Mouse (Mus musculus) Patski (cell line): ENCODE results near the gene Tnks2. TPM values are rescaled to one million over a fixed set of nuclear protein-coding genes. Genes with fewer than 3 reads are reported as not detected.
"Not testable (repeated sequence)": the region's sequence is repeated elsewhere in the genome, so short reads cannot be mapped to it uniquely, and the experiment has no call there.

Experiments used
- ATAC-seq: fragments of 100-300 bp; one replicate; pipeline ENCODE4 v1.8.0; 2021
- CTCF ChIA-PET: fragments of 350-600 bp; sonication (Branson Sonifier 250); formaldehyde crosslinking; loops from one replicate; lab custom pipeline; 2022; ENCODE audit warnings: inconsistent platforms; lab: Charles Lee
- POLR2A ChIA-PET: fragments of 350-600 bp; sonication (Branson Sonifier 250); formaldehyde crosslinking; loops from one replicate; lab custom pipeline; 2022; ENCODE audit warnings: antibody characterized with exemption, inconsistent platforms; lab: Charles Lee
- DNase-seq: peaks from one replicate; pipeline ENCODE4 v3.0.0-alpha.2; 2011; ENCODE audit warnings: low read depth, low spot score
- H3K27me3 ChIP-seq: fragments of 371-371 bp; one replicate; pipeline ENCODE4 v1.5.1; 2021
- CTCF ChIP-seq: fragments of 100-300 bp; IDR thresholded peaks from one replicate; pipeline ENCODE4 v1.5.1; 2021
- in situ Hi-C: fragments of 300-500 bp; cut with MboI; formaldehyde crosslinking; loops from 3 replicates; pipeline ENCODE4 v1.11.1; 2018; ENCODE audit warnings: low pct_unique_long_range_greater_than_20kb, mixed read lengths
- polyA plus RNA-seq: library from polyadenylated mRNA; unstranded; gene quantifications from one replicate; pipeline ENCODE4 v1.2.3, GENCODE M21; 2021

Tnks2 gene
- polyA plus RNA-seq, 1 experiment from 2014 or later, result 117 TPM

DNA sequence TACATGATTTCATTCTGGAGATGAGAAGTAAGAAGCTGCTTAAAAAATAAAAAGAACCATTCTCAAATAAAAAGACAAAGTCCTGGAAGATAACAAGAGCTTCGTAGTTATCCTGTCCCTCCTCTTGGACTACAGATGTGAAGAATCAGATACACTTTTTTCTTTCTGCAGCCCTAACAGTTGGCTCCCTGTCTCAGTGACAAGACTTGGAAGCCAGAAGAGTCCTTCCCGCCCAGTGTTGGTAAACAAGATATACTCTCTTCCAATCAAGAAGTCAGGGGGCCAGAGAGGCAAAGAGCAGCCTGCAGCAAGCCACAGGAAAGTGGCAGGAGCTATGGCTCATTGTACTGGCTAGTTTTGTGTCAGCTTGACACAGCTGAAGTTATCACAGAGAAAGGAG is 27.2 kb upstream of the Tnks2 start:
- in situ Hi-C loops, result no loop called here
- no peak for TF ChIP-seq CTCF
- ATAC-seq (no peak), DNase-seq (no peak)
- POLR2A ChIA-PET, result interaction anchor here (0.5 kb wide), 1 partner anchor 133 kb away, joined by 3 read pairs; no protein-coding TSS in a partner anchor
- CTCF ChIA-PET, result no interaction called here
- peaks cover 17% of the 10 kb centered on the region for H3K27me3 ChIP-seq

DNA sequence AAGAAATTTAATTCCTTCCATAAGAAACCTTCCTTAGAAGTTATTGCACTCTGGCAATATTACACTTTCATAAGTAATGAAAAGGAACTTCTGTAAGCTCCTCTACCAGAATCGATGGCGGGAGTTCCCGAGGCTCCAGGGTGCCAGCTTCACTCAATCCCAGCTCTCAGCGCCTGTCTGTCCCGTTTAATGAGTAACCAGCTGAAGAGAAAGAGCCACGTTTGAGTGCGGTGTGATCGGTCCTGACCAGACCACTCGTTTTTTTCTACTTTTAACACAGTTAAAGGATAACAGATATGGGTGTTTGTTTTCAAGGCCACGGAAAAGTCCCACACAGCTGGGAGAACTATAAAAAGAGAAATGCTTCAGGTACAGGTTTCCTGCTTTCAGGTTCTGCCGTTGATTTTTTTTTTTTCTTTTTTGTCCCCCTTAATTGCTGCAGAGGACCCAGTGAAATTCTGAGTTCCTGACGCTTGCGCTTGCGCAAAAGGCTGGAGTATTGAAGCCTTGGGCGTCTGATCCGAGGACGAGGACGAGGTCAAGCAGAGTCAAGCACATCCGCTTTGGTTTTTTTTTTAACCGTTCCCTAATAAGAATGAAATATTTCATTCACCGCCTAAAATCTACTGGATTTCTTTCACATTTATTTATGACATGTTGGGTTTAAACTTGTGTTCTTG is 25.5 kb upstream of the Tnks2 start:
- in situ Hi-C loops, result no loop called here
- ChIA-PET POLR2A (no interaction called here), CTCF (no interaction called here)
- no peak for DNase-seq
- TF ChIP-seq CTCF, result no peak
- peaks cover 16% of the 10 kb centered on the region for H3K27me3 ChIP-seq
- peak; percentile 54 for ATAC-seq

DNA sequence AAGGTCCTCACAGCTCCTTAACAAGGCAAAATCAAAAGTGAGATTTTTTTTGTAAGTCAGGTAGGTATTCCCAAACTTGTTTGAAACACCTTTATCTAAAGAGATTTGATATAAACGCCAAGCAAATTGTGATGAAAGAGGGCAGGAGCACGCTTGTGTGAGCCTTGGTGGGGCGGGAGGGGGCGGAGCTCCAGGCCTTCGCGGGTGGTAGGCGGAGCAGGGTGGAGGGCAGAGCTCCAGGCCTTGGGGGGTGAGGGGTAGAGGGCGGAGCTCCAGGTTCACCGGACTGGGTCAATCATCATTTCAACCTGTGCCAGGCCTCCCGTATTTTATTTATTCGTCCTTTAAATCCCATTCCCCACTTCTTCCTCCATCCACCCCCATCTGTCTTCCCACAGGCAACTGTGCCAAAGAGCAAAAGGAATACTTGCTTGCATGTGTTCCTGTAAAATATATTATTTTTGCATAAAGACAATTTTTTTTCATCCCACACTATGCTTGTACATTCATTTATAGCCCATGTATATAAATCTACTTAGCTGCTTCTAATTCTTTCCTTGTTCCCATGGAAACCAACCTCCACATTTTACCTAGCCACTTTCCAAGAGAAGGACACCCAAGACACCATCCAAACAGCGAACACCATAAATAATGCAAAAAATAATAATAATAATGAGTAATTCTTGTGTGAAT is 24.4 kb upstream of the Tnks2 start:
- DNase-seq, result no peak
- POLR2A ChIA-PET, result no interaction called here
- no peak for TF ChIP-seq CTCF
- H3K27me3 ChIP-seq, result peaks cover 8% of the 10 kb centered on the region
- in situ Hi-C loops, result loop anchor here (10.0 kb wide), 2 partner anchors 205 to 455 kb away; no protein-coding TSS in a partner anchor
- CTCF ChIA-PET, result no interaction called here
- ATAC-seq, result no peak

DNA sequence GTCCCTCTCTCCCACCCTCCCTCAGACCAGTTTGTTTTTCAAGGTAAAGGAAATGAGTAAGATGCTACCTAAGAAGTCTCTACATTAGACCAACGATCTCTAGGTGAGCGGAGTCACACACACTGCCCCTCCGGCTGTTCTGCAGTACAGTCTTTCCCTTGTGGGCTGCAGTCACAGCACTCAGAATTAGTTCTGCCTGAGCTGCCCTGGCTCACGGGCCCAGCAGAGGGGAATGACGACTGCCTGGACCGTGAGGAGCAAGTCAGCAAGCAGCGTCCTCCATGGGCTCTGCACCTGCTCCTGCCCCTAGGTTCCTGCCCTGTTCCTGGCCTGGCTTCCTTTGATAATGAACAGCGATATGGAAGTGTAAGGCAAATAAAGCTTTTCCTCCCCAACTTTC is 22.0 kb upstream of the Tnks2 start:
- no peaks in the 10 kb centered on the region for H3K27me3 ChIP-seq
- ChIA-PET CTCF (interaction anchor here (1.5 kb wide), 1 partner anchor 107 kb away, joined by 6 read pairs; the partner anchor contains the start of gene Fgfbp3), POLR2A (no interaction called here)
- ATAC-seq, result no peak
- TF ChIP-seq CTCF, result no peak
- DNase-seq, result no peak
- in situ Hi-C loops, result loop anchor here (10.0 kb wide), 2 partner anchors 207 to 453 kb away; no protein-coding TSS in a partner anchor

DNA sequence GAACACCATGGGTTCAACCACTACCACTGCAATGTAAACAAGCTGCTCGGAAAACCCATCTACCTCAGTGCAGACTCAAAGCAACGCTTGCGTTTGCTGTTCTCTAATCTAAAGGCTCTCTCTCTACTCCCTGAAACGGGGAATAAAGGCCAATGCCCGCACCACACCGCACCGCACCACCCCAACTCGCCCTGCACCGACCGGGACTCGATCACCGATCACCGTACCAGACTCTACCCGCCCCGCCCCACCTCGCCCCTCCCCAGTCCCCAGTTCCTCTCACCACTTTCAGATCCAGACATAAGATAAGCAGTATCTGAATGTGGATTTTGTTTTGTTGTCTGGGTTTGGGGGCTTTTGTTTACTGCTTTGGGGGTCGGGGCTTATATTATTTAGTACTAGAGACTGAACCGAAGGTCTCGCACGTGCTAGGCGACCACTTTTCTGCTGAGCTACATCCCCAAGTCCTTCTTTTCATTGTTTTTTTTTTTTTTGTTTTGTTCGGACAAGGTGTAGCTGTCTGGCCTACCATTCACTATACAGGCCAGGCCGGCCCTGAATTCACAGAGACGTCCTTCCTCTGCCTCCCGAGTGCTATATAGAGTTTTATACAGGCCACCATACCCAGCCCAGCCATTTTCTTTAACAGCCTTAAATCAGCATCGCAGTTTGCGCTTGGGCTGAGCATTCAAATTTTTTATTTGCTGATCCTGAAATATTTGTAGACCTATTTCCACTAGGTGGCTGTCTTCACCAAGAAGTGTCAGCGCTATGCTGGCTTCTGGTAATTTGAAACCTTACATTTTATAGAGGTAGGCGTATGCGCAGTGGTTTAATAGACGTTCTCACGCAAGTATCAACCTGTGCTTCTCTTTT is 18.4 kb upstream of the Tnks2 start:
- ChIA-PET POLR2A (interaction anchor here (0.7 kb wide), 3 partner anchors 18 to 137 kb away, joined by 3 to 5 read pairs (median 4); no protein-coding TSS in a partner anchor), CTCF (interaction anchor here (0.7 to 1.4 kb wide), 4 partner anchors 15 to 83 kb away, joined by 3 to 5 read pairs (median 3); no protein-coding TSS in a partner anchor)
- in situ Hi-C loops, result loop anchor here (5.0 to 10.0 kb wide), 3 partner anchors 102 to 449 kb away; partner anchors contain the start of gene Fgfbp3
- peak; percentile 85 for TF ChIP-seq CTCF
- ATAC-seq (peak; percentile 89), DNase-seq (no peak)
- no peaks in the 10 kb centered on the region for H3K27me3 ChIP-seq

DNA sequence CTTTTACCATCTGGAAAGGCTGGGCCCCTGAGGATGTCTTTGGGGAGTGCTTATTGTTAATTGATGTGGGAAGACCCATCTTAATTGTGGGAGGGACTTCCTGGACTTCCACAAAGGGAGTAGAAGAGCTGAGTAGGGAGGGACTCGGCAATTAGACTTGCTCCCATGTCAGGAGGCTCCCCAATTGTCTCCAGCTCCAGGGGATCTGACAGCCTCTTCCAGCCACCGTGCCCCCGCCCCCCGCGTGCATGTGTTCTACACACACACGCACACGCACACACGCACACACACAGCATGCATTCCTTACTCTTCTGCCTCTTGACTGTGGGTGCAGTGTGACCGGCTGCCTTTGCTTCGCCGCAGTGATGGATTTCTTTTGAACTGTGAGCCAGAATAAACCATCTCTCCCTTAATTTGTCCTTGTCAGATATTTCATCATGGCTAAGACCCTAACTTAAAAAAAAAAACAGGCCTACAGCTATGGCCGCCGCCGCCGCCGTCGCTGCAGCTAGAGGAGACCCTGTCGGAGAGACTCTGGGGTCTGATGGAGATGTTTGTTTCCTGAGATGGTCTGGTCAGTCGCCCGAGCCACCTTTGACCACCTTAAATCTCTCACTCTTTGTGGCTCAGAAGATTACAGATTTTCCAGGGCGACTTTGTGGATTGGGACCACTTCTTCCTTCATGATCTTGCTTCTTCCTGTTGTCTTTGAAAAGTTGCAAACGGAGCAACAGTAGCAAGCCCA is 15.7 kb upstream of the Tnks2 start:
- POLR2A ChIA-PET, result interaction anchor here (0.6 to 0.7 kb wide), 2 partner anchors 131 to 766 kb away, joined by 5 to 11 read pairs; no protein-coding TSS in a partner anchor
- in situ Hi-C loops, result loop anchor here (5.0 to 10.0 kb wide), 3 partner anchors 99 to 446 kb away; partner anchors contain the start of gene Fgfbp3
- DNase-seq (no peak), ATAC-seq (no peak)
- CTCF ChIA-PET, result no interaction called here
- TF ChIP-seq CTCF, result no peak
- H3K27me3 ChIP-seq, result no peaks in the 10 kb centered on the region

DNA sequence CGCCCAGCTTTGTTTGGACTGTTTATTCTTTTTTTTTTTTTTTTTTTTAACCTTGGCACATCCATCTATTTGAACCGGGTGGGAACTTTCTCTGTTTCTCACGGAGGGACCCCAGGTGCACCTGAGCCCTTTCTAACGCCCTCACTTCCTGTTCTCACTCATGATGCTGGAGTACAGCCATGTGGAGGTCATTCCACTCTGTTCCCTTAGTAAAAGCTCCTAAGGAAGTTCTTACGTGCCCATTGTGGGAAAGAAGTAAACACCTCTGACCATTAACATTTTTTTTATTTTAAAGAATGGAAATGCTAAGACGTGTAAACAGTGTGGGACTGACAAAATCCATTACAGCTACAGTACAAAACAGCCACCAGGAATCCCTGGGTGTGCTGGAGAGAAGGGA is 14.8 kb upstream of the Tnks2 start:
- ChIA-PET CTCF (no interaction called here), POLR2A (interaction anchor here (0.6 to 0.7 kb wide), 2 partner anchors 132 to 766 kb away, joined by 5 to 11 read pairs; no protein-coding TSS in a partner anchor)
- H3K27me3 ChIP-seq, result no peaks in the 10 kb centered on the region
- DNase-seq (no peak), ATAC-seq (no peak)
- no peak for TF ChIP-seq CTCF
- in situ Hi-C loops, result loop anchor here (5.0 to 10.0 kb wide), 3 partner anchors 98 to 446 kb away; partner anchors contain the start of gene Fgfbp3

DNA sequence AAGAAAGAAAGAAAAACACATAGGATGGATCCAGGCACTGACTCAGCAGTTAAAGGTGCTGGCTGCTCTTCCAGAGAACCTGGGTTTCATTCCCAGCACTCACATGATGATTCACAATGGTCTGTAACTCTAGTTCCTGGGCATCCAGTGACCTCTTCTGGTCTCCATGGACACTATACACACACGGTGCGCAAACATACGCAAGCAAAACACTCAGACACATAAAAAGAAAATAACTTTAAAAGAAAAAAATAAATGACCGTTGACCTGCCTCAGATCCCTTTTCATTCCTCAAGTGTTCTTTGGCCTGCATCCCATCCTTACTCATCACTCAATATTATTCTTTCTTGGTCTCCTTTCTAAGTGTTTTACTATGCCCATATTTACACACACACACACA is 13.6 kb upstream of the Tnks2 start:
- no peak for ATAC-seq

DNA sequence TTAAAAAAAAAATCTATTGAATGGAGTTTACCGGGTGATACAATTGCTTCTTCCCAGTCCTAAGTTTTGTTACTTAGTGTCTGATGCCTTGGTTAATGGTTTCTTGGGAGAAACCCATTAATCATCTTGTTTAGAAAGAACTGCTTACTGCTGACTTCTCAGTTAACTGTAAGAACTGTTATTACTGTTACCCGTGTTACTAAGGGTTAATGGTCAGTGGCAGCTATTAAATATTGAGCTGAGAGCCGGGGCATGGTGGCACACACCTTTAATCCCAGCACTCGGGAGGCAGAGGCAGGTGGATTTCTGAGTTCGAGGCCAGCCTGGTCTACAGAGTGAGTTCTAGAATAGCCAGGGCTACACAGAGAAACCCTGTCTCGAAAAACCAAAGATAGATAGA is 12.7 kb upstream of the Tnks2 start:
- POLR2A ChIA-PET, DNase-seq, in situ Hi-C loops, CTCF ChIA-PET, ATAC-seq: not testable (repeated sequence)
- peaks cover 15% of the 10 kb centered on the region for H3K27me3 ChIP-seq

More for the DNA sequence above, 13.6 kb upstream of the Tnks2 start:
- peaks cover 10% of the 10 kb centered on the region for H3K27me3 ChIP-seq
- POLR2A ChIA-PET, result no interaction called here
- TF ChIP-seq CTCF, result no peak
- no peak for DNase-seq
- CTCF ChIA-PET, result no interaction called here
- in situ Hi-C loops, result no loop called here
